Mouse (Mus musculus): ENCODE measurements around the gene Prim2.
"Not testable (repeated sequence)": the region's sequence is repeated elsewhere in the genome, so short reads cannot be mapped to it uniquely, and the experiment has no call there.

Gene Prim2

DNA sequence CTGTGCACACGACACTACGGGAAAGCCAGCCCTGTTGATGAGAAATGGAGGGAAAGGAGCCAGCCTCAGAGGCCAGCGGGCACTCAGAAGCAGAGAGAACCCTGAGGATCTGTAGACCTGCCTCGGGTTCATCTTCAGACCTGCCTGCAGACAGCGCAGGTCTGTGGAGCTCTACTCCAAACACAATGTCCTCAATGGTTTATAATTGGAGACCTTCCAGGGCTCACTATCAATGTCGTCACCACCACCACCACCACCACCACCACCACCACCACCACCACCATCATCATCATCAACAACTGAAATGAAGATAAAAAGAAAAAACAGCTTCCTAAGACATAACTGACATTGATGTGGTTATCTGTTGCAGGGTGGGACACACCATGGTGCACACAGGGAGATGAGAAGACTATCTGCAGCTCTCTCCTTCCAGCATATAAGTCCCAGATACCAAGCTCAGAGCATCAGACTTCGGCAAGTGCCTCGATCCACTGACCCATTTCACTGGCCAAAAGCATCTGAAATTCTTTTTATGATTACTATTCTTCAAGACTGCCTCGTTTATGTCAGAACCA is 20.0 kb downstream of the Prim2 start:
- no peak for DNase-seq

DNA sequence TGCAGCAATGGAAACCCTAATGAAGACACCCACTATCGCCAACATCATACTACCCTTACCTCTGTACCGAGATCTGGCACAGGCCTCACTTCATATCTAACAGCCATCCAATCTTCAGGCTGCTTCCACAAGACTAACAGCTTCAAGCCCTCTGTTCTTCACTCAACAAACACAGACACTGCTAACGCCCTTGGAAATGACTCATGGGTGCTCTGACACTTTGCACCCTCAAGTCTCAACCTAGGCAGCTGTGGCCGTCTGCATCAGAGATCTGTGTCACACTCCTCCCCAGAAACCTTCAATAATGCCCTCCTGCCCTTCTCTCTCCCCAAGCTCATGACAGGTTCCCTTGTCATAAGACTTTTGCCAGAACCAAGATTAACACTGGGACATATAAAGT is 20.6 kb downstream of the Prim2 start:
- DNase-seq: no peak

DNA sequence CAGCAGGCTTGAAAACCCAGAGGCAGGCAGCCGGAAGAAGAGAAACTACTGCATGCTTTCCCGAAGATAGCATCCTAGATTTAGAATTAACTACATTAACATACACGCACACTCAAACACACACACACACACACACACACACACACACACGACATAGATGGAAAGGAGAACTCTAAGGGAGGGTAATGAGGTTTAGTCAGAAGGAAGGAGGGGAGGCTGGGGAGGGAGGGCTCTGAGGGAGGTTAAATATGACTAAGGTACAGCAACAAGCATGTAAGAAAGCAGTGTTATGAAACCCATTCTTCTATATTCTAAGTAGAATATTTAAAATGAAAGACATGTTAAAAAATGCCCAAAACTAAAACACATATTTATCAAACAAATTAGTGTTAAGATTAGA is 21.9 kb downstream of the Prim2 start:
- DNase-seq: no peak

GRCm38 (mm10) chr1:33647173-33647572 is 22.4 kb downstream of the Prim2 start:
- no peak for DNase-seq

- no peak for DNase-seq
Observed at GRCm38 (mm10) chr1:33645689-33646088, 23.9 kb downstream of the Prim2 start.

DNA sequence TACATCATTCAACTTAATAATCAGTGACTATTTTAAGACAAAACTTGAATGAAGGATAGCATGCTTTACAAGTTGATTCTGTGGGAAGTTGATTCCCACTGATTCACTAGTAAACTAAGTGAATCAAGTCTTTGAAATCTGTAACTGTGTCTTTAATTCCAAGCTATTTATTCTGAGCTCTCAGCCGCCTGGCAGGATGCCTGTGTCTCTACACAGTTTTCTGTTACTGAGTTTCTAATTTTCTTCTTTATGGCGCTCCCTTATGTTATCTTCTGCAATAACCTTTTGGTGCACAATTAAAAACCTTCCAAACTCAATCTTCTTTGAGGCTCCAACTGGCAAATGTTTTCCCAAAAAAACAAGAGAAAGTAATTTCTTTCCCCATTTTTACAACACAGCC is 28.5 kb downstream of the Prim2 start:
- DNase-seq: no peak

DNA sequence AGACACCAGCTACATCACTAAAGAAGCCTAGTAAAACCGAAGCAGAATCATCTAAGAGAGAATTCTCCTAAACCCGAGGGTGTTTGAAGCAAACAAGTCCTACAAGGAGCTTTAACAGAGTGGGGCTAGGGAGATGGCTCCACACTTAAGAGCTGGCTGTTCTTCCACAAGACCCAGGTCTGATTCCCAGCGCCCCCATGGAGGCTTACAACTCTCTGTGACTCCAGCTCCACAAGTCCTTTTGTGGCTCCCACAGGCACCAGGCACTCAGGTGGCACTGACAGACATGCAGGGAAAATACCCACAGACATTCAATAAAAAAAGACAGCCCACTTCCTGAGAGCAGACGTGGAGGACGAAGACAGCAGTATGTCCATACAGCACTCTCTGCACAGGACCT is 29.5 kb downstream of the Prim2 start:
- no peak for DNase-seq

DNA sequence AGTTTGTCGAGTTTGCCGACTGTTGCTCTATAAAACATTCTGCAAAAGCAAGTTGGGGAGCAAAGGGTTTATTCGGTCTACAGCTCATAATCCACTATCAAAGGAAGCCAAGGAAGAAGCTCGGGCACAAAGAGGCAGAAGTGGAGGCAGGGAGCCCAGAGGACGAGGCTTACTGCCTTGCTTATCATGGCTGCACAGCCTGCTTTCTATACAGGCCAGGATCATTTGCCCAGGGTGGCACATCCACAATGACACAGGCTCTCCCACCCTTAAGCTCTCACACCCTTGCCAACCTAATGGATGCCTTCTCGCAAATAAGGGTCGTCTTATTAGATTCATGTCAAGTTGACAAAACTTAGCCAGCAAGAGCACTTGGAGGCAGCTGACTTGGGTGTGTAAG is 30.4 kb downstream of the Prim2 start:
- DNase-seq: no peak

- DNase-seq: no peak
Observed at GRCm38 (mm10) chr1:33637827-33638226, 31.8 kb downstream of the Prim2 start.

DNA sequence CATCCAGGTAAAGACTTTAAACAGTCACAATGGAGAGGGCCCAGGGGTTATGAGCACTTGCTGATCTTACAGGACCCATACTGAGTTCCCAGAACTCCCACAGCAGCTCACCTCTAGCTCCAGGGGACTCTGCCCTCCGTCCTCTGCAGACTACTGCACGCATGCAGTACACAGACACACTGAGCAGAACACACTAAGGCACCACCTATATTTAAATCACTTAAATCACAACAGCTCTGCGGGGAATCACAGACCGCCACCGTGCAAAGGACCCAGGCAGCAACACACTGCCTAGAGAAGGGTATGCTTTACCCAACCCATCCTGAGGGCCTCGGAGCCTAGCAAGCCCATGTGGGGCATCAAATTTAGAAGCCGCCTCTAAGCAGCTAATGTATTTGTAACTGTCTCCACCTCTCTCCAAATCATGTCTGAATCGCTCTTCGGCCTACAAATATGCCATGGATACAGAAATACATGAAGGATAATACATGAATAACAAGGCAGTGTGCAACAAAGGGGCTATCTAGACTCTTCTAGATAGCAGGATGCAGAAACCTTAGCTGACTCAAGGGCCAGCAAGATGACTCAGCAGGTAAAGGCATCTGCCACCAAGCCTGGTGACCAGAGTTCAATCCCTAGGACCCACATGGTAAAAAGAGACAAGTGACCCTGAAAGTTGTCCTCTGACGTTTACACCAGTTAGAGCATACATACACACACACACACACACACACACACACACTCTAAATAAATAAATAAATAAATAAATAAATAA is 33.0 kb downstream of the Prim2 start:
- no peak for DNase-seq

- DNase-seq: not testable (repeated sequence)
Observed at GRCm38 (mm10) chr1:33631002-33631618, 38.5 kb downstream of the Prim2 start.

DNA sequence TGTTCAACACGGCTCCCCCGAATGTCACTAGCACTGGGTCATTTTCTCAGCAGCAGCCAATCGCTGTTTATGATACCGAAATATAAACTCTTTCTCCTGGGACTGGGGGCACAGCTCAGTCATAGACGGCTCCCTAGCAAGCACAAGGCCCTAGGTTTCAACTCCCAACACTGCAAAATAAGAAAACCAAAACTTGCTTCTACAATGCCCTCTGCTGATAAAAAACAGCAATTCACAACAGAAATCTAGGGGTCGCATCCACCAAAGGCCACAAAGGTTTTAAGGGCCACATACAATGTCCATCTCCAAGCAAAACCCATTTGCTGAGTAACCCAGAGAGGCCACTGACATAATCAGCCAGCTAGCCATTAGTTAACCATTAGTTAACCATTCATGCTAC is 41.8 kb downstream of the Prim2 start:
- no peak for DNase-seq

- DNase-seq: no peak
Observed at GRCm38 (mm10) chr1:33627070-33627469, 42.5 kb downstream of the Prim2 start.

DNA sequence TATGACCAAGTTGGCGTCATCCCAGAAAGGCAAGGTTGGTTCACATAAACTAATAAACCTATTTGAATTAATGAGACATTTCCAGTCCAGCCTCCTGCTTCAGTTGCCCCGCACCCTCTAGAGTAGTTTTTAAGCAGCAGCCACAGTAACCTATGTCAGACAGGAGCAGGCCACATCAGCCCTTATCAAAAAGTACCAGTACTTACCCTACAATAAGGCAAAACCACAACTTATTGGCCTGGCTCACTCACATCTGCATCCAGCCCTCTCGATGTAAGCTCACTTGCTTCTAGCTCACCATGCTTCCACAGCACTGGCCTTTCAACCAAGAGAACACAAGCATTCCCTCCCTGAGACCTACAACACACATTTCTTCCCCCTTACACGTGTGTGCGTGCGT is 44.7 kb downstream of the Prim2 start:
- DNase-seq: no peak

DNA sequence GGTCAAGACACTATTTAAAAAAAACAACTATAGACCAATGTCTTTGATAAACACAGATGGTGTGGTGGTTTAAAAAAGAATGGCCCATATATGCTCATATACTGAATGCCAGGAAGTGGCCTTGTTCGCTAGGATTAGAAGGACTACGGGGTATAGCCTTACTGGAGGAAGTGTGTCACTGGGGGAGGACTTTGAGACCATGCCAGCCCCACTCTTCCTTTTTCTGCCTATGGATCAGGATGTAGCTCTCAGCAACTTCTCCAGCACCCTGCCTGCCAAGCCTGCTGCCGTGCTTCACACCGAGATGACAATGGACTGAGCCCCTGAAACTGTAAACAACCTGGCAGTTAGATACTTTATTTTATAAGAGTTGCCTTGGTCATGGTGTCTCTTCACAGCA is 45.2 kb downstream of the Prim2 start:
- no peak for DNase-seq

DNA sequence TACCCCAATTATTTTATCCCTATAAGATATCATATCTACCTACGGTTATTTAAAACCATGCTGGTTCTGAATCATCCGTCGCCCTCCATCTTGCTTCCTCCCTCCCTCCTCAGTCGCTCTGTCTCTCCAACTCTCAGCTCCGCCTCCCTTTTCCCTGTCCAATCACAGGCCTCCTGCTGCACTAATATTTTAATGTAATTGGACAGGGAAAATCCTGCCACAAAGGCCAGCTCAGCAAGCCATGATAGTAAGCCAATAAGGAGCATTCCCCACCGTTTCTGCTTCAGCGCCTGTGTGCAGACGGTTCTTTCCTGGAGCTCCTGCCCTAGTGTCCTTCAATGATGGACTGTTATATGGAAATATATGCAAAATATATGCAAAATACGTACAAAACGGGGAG is 47.8 kb downstream of the Prim2 start:
- no peak for DNase-seq

- DNase-seq: no peak
Observed at GRCm38 (mm10) chr1:33620091-33620788, 49.4 kb downstream of the Prim2 start.

DNA sequence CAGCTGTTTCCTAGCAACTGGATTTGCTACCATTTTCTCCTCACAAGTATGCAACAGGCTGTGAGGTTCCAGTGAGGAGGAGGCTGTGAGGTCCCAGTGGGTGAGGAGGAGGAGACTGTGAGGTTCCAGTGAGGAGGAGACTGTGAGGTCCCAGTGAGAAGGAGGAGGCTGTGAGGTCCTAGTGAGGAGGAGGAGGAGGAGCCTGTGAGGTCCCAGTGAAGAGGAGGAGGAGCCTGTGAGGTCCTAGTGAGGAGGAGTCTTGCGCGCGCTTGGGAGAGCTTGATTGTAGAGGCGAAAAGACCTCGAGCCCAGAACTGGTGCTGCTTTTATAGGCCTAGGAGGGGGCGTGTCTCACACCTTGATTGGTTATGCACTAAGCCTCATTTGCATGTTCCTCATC is 53.0 kb downstream of the Prim2 start:
- DNase-seq: not testable (repeated sequence)

DNA sequence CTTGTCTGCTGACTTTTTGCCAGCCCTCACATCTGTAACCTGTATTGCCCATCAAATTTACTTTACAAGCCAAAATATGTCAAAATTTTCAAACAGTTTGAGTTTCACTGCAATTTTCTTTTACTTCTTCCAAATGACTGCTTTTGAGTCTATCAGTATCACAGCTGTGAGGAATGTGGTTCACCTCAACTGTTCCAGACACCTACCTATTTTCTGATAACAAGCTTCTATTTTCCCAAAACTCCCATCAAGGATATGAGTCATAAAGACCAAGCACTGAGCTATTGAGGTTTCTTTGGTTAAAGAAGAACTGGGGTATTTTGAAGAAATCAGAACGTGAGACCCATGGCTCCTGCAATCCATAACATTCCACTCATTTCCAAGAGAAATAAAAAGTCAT is 57.5 kb downstream of the Prim2 start:
- no peak for DNase-seq

GRCm38 (mm10) chr1:33610026-33610721 is 59.4 kb downstream of the Prim2 start:
- no peak for DNase-seq

GRCm38 (mm10) chr1:33608133-33608532 is 61.5 kb downstream of the Prim2 start:
- no peak for DNase-seq

DNA sequence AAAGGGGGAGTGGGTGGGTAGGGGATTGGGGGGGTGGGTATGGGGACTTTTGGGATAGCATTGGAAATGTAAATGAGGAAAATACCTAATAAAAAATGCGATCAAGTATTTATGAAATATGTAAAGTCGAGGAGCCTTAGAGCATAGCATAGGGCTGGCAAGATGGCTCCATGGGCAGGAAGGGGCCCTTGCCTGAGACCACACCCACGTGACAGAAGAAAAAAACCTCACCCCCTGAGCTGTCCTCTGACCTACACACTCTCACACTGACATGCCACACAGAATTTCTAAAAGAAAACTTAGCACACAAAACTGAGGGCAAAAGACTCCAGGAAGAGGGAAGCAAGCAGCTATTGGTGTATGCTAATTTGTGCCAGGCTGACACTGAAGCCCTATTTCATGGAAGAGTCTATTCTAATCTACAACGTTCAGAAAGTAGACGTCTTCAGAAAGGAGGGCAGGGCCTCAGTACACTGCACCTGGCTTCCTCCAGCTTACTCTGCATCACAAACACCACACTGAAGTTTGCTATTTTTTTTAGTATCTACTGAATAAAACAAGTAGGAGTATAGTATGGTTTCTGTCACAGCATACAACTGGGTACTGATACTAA is 65.4 kb downstream of the Prim2 start:
- no peak for DNase-seq

DNA sequence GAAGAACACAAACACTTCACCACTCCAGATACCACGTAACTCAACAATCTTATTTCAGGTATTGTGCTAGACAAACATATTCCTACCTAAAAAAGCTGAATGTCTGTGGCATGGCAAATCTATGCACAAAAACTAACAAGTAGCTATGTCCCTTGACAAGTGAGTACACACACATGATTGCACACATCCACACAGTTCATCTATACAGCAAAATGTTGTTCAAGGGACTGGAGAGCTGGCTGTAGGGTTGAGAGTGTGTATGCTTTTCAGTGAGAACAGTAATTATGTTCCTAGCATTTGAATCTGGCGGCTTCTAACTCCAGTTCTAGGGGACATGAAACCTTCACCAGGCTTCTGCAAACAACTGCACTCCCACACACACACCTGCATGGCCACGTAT is 69.9 kb downstream of the Prim2 start:
- no peak for DNase-seq

Data from cerebellum, adult 11-12 months (tissue).